Mouse (Mus musculus) spleen, adult 2 months (tissue): ENCODE measurements around the gene Chrm4.

Experiments used
- CTCF ChIP-seq: fragments of 200-500 bp; IDR thresholded peaks from 2 replicates; pipeline ENCODE4 v1.5.1; 2011; ENCODE audit warnings: mild to moderate bottlenecking, inconsistent platforms; ENCODE audit not compliant: insufficient read depth, insufficient read length, insufficient replicate concordance; ENCODE audit errors: extremely low read depth
- POLR2A ChIP-seq: fragments of 200-500 bp; IDR thresholded peaks from 2 replicates; pipeline ENCODE4 v1.6.1; 2011; ENCODE audit warnings: low read depth, low read length, inconsistent platforms

DNA sequence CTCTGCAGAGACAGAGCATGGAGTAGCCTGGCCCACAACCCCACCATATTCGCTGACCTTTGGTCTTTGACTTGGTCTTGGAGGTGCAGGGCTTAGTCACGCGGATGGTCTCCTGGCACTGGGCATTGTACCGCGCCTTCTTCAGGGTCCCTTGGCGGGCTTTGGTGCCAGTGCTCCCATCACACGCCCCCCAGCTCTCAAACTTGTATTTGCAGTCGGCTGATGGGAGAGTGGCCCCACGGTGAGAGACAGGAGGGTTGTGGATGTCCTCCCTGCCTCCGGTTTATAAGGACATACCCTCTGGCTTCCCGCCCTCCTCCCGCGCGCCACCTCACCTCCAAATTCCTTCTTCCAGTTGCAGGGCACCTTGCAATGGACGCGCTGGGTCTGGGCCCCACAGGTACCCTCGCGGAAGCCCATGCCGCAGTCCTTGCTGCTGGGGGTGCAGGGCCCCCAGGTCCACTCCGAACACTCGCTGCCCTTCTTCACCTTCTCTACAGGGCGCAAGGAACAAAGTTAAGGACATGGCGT lies 3.8 kb downstream of the Chrm4 start:
- TF ChIP-seq CTCF (no peak), POLR2A (no peak)
